Mouse (Mus musculus) ES-Bruce4 (cell line): ENCODE measurements around the gene Tmem163. TPM values are rescaled to one million over a fixed set of nuclear protein-coding genes. Genes with fewer than 3 reads are reported as not detected.

ENCODE experiments used
- H3K27ac ChIP-seq: 2 replicates; pipeline ENCODE4 v1.5.1; 2012; ENCODE audit warnings: low read length, inconsistent platforms; ENCODE audit not compliant: insufficient read depth
- H3K27me3 ChIP-seq: 2 replicates; pipeline ENCODE4 v1.6.1; 2012; ENCODE audit warnings: mild to moderate bottlenecking, low read length, inconsistent platforms; ENCODE audit not compliant: control insufficient read depth, poor library complexity, insufficient read depth, severe bottlenecking
- H3K36me3 ChIP-seq: 2 replicates; pipeline ENCODE4 v1.6.1; 2012; ENCODE audit warnings: inconsistent platforms, mild to moderate bottlenecking, low read length, moderate library complexity; ENCODE audit not compliant: control insufficient read depth, poor library complexity, insufficient read depth, severe bottlenecking
- H3K4me1 ChIP-seq: one replicate; pipeline ENCODE4 v1.8.1; 2011; ENCODE audit warnings: low read length; ENCODE audit not compliant: control insufficient read depth, insufficient read depth
- H3K4me3 ChIP-seq: 2 replicates; pipeline ENCODE4 v1.5.1; 2011; ENCODE audit warnings: low read depth, mild to moderate bottlenecking, low read length
- H3K9ac ChIP-seq: 2 replicates; pipeline ENCODE4 v1.6.1; 2012; ENCODE audit warnings: low read depth, mild to moderate bottlenecking, inconsistent platforms; ENCODE audit not compliant: poor library complexity, severe bottlenecking
- H3K9me3 ChIP-seq: replicated peaks from 2 replicates; pipeline ENCODE4 v1.6.1; 2012; ENCODE audit warnings: mild to moderate bottlenecking, low read length, inconsistent platforms; ENCODE audit not compliant: control insufficient read depth, poor library complexity, insufficient read depth, severe bottlenecking
- CTCF ChIP-seq: IDR thresholded peaks from one replicate; pipeline ENCODE4 v1.8.1; 2011; ENCODE audit warnings: low read depth, low read length
- EP300 ChIP-seq: IDR thresholded peaks from 2 replicates; pipeline ENCODE4 v1.6.1; 2011; ENCODE audit warnings: low read depth, low read length; ENCODE audit not compliant: insufficient read depth
- POLR2A ChIP-seq: IDR thresholded peaks from one replicate; pipeline ENCODE4 v1.8.1; 2011; ENCODE audit warnings: low read length; ENCODE audit not compliant: insufficient read depth
- polyA plus RNA-seq: library from polyadenylated mRNA; stranded (reverse); fragments of >200 nt; gene quantifications from 2 replicates; pipeline ENCODE4 v1.2.4, GENCODE M21; 2011; ENCODE audit warnings: low read depth; ENCODE audit not compliant: missing spikeins, insufficient read depth, insufficient read length

Tmem163 gene
- polyA plus RNA-seq, 1 experiment = 1.6 TPM

GRCm38 (mm10) chr1:127675253-127675652 is 4.1 kb downstream of the Tmem163 start:
- H3K9me3 ChIP-seq = no peaks in the 10 kb centered on the region
- no peaks in the 10 kb centered on the region for H3K36me3 ChIP-seq
- no peak overlapping the region for H3K27ac ChIP-seq
- no peak overlapping the region for H3K9ac ChIP-seq
- peaks cover 10% of the 10 kb centered on the region for H3K27me3 ChIP-seq
- no peaks in the 10 kb centered on the region for H3K4me1 ChIP-seq
- TF ChIP-seq POLR2A (no peak), CTCF (no peak), EP300 (no peak)
- H3K4me3 ChIP-seq = no peak overlapping the region

DNA sequence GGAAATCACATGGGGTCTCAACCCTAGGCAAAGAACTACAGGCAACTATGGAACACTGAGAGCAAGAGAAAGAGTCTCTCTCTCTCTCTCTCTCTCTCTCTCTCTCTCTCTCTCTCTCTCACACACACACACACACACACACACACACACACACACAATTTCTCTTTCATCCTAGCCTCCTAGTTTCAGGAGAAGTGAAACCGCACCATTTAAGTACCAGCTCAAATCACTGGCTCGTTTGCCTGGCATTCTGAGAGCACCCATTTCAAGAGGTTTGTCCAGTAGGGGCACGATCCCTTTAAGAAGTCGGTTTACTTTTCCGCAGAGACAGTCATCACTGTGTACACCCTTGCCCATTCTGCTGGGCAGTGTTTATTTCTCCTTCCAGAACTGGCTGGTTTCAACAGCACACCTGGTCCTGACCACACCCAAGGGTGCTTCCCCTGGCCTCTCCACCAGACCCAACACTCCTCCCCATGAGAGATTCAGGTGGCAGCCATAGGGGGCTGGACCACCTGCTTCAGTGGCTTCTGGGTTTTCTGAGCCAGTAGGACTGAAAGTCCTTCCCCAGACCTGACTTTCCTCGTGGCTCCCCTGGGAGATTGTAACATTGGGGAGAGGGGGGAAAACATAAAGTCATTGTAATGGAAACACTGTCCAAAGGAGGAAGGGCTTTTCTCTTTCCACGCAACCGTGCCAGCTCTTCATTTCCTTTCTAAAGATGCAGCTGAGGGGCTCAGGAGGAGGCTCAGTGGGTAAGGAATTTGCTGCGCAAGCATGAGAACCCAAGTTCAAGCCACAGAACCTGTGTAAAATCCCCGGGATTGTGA is 5.9 kb downstream of the Tmem163 start:
- Histone ChIP-seq H3K4me3 (no peak overlapping the region), H3K36me3 (no peaks in the 10 kb centered on the region), H3K27me3 (peaks cover 10% of the 10 kb centered on the region; the same call in 1 of the 2 replicates), H3K27ac (no peak overlapping the region), H3K9ac (no peak overlapping the region), H3K4me1 (no peaks in the 10 kb centered on the region), H3K9me3 (peaks cover 4% of the 10 kb centered on the region; the same call in 1 of the 2 replicates)
- TF ChIP-seq POLR2A = no peak
- TF ChIP-seq CTCF = no peak
- no peak for TF ChIP-seq EP300

DNA sequence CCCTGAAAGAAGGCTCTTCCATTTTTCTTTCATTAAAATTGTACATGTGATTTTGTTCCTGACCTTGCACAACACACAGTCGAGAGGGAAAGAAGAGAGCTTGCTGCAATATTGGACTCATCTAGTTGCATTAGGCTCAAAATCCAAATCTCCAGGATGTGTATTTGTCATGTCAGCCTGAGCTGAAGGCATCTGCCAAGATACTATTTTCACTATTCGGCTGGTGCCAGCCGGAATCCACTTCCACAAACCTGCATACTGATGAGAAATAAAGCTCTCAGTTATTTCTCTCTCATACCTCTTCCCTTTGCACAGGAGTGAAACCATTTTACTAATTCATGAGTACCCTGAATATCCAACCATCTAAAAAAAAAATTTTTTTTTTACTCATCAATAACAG is 11.2 kb downstream of the Tmem163 start:
- Histone ChIP-seq H3K36me3 (no peaks in the 10 kb centered on the region), H3K4me1 (no peaks in the 10 kb centered on the region), H3K27ac (no peak overlapping the region), H3K9me3 (peaks cover 16% of the 10 kb centered on the region), H3K9ac (no peak overlapping the region), H3K4me3 (no peak overlapping the region), H3K27me3 (peaks cover 2% of the 10 kb centered on the region; the same call in 1 of the 2 replicates)
- no peak for TF ChIP-seq CTCF
- TF ChIP-seq POLR2A = no peak
- no peak for TF ChIP-seq EP300

GRCm38 (mm10) chr1:127667110-127667860 is 12.1 kb downstream of the Tmem163 start:
- peaks cover 2% of the 10 kb centered on the region; the same call in 1 of the 2 replicates for H3K27me3 ChIP-seq
- no peak overlapping the region for H3K27ac ChIP-seq
- H3K9me3 ChIP-seq = peaks cover 16% of the 10 kb centered on the region
- H3K9ac ChIP-seq = no peak overlapping the region
- no peaks in the 10 kb centered on the region for H3K4me1 ChIP-seq
- no peak overlapping the region for H3K4me3 ChIP-seq
- no peaks in the 10 kb centered on the region for H3K36me3 ChIP-seq
- no peak for TF ChIP-seq EP300
- no peak for TF ChIP-seq POLR2A
- no peak for TF ChIP-seq CTCF

DNA sequence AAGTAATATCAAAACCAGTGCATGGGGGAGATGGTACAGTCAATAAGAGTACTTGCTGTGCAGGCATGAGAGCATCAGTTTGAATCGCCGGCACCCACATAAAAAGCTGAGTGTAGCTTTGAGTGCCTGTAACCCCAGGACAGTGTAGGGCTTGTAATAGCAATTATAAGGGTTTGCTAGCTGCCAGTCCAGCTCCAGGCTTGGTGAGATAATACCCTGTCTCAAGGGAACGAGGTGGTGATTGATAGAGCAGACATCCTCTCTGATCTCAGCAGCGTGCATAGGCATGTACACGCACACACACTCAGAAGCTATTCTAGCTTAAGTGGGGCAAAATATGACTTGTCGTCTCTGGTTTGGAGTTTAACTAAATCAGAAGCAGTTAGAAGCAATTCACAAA is 13.1 kb downstream of the Tmem163 start:
- H3K9ac ChIP-seq = no peak overlapping the region
- H3K9me3 ChIP-seq = peaks cover 16% of the 10 kb centered on the region
- no peak overlapping the region for H3K27ac ChIP-seq
- H3K4me3 ChIP-seq = no peak overlapping the region
- TF ChIP-seq EP300 (no peak), POLR2A (no peak)
- no peaks in the 10 kb centered on the region for H3K36me3 ChIP-seq
- no peaks in the 10 kb centered on the region for H3K27me3 ChIP-seq
- no peaks in the 10 kb centered on the region for H3K4me1 ChIP-seq
